Mouse (Mus musculus) right cerebral cortex, postnatal 25 days (tissue): ENCODE measurements at regions not wholly inside any gene's neighbourhood (a gene's known extent, or its start where the extent isn't known, plus 50 kb on each side); places are given as distances from the start of the nearest gene placed in this dataset.
A peak's percentile ranks its signal among the peaks of the same experiment; 100 is the strongest.

Experiments used
- DNase-seq: peaks from one replicate; pipeline ENCODE4 v3.0.0; 2022

DNA sequence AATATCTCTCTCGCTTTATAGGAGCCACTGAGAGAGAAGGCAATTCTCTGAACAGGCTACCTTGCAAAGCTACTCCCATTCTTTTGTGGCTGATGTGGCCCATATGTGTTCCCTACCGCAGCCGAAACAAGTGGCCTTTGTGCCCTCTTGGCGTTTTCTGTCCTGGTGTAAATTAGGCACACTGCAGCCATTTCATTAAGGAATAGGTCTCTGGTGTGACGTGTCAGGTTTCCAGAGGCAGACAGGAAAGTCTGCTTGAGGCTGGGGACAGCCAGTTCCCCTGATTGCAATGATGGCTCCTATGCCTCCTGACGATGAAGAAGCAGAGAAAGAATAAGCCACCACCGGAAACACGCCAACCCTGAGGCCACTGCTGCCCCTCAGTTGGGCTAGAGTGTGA lies 59.3 kb upstream of the Bcor start:
- no peak for DNase-seq

DNA sequence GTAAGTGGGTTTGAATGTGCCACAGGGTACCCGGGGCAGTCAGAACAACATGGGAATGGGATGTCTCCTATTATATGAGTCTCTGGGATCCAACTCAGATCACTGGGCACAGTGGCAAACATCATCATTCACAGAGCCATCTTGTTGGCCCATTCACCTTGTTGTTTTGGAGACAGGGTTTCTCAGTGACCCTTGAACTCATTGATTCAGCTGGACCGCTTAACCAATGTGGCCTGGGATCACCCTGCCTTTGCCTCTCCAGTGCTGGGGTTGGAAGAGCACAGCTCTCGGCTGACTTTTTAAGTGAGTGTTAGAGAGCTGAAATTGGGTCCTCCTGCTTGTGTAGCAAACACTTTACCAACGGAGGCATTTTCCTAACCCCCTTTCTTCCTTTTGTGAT lies 64.2 kb upstream of the Bcor start:
- no peak for DNase-seq

DNA sequence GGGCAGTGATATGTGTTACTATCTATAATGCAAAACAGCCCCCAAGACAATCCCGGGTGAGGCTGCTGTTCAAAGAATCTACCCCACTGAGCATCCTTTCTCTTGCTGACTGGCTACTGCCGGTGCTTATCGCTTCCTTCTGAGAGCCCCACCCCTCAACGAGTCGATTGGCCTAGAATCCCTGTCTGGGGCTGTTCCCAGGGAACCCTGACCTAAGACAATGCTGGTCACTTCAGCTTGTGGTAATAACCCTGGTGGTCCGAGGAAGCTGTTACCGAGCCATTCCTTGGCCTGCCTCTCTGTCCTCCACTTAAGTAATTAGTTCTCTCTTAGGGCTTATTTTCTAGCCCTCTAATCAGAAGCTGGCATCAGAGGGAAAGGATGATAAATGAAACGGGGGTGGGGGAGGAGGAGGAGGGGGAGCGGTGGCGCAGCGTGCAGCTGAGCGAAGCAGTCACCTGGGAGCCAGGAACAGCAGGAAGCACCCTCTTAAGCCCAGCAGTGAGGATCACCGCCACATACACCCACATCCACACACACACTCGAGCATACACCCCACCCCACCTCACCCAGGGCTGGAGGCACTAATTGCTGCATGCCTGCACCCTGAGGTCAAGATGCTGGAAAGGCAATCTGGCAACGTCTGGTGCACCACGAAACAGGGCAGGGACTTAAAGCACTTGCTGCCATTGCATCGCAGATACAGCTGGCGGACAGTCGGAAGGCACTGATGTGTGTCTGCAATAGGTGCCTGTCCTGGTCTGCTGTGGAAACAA lies 65.1 kb upstream of the Bcor start:
- DNase-seq, result no peak

DNA sequence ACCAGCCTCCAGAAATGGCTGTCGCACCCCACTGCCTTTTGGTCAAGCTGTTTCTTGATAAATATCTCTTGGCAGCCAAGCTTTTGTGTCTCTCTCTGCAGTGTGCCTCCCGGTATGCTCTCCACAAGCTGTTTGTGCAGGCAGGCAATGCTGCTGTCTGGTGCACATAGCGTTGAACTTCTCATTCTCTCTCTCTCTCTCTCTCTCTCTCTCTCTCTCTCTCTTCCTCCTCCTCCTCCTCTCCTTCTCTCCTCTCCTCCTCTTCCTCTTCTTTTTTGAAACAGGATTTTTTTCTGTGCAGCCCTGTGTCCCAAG lies 65.7 kb upstream of the Bcor start:
- no peak for DNase-seq

DNA sequence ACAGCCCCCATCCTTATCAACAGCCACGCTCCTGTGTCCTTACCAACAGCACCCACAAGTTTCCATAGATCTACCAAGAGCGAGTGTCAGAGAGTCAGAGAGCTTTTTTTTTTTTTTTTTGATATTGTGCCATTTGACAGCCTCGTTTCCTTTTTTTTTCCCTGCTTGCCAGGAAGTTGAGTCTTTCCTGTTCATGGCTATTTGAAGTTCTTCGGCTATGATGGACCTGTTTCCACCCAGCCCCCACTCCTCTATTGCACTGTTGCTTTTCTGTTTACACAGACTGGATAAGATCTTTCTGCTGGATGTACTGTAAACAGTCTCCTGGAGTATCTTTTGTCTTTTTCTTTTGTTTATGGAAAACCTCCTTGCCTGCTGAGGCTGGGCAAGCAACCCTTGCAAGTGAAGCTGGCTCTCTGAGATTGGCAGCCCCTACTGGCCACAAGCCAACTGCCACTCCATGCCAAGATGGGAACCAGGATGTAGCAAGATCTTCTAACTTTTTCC lies 80.4 kb upstream of the Bcor start:
- no peak for DNase-seq

DNA sequence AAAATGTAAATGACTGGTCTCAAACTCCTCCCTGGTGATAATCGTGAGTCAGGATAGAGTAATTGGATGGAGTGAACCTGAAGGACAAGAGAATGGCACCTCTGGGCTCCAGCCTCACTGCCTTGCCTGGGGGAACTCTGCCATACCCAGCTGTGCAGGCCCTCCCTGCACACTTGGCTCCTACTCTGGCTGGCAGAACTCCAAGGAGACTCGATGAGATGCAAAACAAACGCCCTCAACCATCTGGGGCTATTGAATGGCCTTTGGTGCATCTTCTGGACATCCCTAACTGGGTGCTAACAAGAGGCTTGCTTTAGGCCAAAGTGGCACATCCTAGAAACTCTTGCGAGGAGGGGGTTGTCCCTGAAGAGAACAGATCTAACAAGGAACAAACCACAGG lies 81.6 kb upstream of the Bcor start:
- no peak for DNase-seq

DNA sequence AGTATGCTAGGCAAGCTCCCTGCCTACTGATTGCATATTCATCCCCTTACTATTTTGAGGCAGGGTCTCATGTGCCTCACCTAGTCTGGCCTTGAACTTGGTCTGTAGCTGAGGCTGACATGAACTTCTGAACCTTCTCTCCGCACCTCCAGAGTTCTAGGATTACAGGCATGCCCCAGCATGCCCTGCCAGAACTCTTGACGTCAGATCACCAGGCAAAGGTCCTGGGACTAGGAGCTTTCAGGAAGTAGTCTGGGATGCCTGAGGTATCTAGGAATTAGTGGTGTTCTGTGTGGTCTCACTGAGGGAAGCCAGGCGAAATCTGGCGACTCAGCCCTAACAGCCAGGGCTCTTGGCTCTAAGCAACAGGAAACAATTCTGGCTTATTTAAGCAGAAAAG lies 88.9 kb upstream of the Bcor start:
- no peak for DNase-seq

DNA sequence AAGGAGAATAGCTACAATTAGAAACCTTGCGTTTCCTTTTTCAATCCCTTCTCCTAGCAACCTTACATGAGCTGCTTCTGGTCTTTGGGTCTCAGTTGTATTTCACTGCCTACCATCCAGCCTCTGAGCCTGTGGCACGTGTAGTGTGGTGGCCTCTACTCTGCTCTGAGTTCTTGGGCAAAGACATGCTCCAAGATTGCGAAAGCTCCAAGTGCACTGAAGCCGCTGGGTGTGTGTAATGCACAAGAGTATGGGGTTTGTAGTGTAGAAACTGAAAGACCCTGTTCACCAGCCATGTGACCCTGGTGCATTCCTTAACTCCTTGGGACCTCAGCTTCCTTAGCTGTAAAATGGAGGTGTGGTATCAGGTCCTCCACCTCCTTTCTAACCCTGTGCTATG lies 89.8 kb upstream of the Bcor start:
- DNase-seq, result no peak

DNA sequence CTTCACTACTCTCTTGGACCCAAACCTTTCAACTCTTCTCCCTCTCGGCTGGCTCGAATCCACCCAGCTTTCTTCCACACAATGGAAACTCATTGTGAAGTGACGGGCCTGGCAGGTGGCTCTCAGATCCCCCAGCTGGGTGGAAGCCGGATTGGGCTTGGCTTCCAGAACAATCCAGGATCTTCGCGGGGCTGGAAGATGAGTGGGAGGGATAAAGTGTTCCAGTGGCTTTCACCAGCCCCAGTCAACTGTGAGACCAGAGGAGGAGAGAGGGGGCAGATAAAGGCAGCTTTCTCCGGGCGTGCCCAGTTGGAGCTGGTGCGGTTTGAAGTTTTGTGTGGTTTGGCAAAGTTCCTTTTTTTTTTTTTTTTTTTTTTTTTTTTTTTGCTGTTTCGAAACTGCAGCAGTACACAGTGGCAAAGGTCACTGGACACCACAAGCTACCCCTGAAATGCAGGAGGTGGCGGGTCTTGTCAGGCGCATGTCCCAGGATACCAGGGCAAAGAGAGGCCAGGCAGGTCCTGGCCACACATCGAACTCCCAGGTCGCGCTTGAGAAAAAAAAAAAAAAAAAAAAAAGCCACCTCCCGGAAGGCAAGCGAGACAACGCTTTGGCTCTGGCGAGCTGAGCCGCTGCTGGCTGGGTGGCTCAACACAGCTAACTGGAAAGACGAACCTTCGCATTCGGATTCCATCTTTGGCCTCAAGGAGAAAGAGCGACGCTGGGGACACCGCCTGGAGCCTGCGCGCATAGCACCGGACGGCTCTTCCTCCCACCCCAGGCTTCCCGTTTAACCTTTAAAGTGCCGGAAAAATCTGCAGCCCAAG lies 91.9 kb upstream of the Bcor start:
- no peak for DNase-seq

DNA sequence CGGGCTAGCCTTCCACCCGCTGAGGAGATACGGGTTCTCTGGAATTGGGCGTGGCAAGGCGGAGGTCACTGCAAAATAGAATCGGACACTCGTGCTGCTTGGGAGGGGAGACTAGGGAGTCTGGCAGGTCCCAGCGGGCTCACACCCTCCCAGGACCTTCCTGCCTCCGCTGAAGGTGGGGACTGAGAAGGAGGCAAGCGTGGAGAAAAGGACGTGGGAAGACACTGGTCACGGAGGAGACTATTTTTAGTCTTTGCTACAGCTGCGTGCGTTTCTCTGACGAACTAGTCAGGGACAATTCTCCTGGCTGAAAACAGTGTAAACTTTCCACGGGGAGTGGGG lies 92.5 kb upstream of the Bcor start:
- DNase-seq, result peak; percentile 36

DNA sequence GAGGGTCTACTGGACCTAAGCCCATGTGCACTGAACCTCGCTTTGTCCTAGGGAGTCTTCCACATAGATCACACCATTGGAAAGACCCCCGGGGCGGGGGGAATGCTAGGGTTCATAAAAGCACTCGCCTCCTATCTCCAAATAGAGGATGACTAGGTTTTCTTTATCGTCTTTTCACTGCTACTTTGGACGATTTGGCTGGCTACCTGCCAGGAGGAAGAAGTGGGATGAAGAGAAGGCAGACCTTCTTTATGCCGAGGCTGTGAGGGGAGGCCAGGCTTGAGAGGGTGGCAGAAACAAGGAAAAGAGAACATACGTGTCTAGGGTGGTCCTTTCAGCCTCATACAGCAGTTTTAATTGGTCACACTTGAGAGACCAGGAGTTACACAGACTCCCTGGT lies 96.6 kb upstream of the Bcor start:
- no peak for DNase-seq

DNA sequence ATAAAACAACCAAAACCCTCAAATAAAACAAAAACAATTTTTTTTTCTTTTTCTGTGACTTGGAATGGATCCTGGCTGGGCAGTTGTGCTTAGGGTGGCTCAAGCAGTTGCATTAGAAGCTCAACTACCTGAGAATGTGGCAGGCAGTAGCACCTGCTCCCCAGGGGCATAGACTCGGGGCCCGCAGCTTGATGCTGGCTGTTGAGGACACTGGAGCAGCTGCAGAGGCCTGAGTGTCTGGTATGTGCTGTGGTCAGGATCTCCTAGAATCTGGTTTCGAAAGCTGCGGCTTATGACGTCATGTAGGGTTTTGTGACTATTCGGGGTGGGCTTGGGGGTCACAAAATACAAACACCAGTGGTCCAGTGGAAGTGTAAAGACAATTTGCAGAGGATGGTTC lies 103.7 kb upstream of the Bcor start:
- no peak for DNase-seq

DNA sequence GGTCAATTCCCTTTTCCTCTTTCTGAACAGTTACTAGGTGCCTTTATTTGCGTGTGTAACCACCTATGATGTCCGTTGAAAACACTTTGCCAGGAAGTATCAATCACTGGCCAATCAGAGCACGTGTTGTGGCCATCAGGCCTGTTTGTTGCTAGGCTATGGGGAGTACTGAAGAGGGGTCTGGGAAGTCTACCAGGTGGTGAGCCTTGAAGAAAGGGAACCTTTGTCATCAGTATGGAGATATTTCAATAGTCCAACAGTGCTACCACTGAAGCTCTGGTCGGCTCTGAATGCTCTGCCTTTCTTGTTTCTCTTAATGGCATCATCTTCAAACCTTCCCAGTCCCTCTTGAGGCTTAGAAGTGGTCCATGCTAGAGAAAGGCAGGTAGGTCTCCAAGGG lies 124.6 kb upstream of the Bcor start:
- DNase-seq, result no peak

DNA sequence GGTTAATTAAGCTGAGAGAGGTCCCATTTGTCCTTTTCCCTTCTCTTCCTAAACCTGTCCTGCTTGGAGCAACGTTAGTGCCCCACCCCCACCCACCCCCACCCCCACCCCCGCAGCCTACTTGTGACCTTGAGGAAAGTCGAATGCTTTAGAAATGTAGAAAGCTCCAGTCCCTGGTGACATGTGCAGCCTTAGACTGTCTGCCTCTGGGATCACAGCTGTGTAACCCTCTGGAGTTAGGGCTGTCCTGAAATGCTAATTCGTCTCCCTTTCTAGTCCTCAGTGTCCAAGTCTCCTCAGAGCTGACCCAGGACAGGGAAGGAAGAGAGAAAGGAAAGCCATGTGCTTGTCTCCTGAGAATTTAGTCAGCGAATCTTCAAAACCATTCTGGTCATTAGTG lies 125.0 kb upstream of the Bcor start:
- DNase-seq, result no peak

DNA sequence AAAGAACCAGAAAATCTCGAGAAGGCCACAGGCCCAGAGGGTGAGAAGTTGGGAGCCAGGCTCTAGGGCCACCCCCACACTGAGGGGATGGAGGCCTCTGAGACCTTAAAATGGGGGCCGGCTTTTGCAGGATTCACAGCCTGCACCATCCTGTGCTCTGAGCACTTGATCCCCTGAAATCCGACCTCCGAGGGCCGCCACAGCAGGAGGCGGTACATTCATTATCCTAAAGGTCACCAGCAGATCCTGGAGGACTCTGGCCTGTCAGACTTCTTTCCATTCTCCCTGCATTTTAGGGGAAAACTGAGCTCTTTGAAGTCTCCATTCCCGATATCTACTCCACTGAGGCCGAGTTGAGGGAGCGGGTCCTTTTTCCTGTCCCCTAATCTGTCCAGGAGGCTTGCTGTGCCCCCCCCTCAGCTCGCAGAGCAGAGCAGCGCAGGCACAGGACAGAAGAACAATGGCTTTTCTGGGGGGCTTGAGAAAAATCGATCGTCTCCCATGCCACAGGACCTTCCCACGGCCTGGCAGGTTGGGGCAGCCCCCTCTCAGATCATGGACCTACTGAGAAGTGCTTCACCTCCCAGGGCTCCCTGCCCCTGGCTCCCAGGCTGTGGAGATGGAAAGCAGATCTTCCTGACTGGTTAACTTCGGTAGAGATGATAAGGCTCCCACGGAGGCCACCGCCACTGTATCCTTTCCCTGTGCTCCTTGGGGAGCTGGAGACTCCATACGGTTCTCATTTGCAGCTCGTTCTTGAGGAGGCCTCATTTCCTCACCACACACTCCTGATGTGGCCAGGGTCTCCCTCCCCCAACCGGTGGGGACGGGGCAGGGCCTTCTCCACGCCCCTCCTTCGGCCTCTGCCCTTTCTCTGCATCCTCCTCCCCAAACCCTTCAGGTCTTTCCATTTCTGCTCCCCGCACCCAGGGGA lies 126.1 kb upstream of the Bcor start:
- no peak for DNase-seq

DNA sequence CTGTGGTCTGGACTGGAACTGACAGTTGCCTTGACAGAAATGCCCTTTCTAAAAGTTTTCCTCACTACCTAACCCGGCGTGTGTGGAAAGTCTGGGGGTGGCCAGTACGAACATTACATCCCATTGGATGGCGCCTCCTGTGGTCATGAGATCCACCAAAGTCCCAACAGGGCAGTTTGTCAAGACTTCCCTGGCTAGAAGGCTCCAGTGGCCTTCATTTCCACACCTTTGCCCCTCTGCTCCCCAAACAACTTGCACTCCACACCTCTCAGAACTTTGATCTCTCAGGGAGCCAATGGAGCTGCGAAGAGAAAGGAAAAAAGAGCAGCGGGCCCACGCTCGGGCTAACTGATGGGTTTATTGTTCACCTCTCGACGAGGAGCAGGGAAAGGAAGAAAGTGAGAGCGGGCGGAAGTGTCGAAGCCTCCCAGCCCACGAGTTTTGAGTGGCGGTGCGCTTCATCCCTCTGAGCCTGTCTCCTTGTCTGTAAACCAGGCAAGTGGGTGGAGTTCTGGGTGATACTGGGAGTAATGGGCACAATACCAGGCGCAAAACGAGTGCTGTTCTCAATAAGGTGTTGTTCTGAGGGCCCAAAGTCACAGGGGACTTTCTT lies 126.9 kb upstream of the Bcor start:
- no peak for DNase-seq

DNA sequence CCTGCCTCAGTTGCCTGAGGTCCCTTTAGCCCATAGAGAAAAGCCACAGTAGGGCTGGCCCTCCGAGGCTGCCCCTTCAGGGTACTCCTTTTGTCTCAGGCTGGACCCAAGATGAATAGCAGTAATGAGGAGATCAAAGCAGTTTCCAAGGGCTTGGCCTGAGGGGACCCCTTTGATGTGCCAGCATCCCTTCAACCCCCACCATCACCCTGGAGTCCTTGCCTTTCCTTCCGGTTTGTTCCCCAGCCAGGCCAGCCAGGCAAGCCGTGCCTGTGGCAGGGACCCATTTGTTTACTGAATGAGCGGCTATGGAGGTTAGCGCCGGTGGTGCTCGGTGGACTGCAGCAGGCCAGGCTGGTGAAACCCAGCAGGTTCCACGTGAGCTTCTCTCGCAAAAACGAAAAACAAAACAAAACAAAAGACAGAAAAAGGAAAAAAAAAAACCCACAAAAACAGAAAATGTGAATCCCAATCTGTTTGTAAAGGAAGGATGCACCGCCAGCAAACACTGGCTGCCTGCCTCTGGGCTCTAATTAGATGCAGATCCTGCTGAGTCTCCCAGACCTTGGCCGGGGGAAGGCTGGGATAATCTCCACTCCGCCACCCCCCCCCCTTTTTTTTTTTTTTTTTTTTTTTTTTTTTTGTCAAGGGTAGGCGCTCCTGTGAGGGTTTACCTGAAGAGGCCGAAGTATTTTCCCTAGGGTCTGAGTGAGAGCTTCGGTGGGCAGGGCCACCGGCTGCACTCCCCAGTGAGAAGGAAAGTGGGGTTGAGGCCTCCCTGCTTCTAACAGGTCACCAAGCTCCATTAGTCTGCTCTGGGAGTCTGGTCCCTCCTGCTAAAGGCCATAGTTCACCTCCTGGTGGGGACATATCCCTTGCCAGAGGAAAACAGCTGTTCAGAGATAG lies 127.8 kb upstream of the Bcor start:
- DNase-seq, result no peak

DNA sequence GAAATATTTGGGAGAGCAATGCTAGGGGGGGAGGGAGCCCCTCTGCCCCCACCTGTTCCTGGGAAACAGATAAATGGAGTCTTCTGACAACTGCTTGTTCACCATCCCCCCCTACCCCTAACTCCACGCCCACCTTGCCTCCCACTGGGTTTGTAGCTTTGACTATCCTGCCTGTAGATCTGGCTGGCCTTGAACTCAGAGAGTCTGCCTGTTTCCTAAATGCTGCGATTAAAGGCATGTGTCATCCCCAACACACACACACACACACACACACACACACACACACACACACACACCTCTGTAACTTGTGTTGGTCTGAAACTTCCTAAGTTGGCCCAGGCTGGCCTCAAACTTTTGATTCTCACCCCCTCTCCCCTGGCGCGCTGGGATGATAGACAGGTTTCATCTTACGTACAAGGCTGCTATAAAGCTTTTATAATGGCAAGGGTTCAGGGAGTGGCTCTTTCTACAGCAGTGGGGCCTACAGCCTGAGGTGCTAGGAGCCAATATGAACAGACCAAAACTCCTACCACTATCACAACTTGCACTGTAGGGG lies 128.5 kb upstream of the Bcor start:
- DNase-seq, result no peak

DNA sequence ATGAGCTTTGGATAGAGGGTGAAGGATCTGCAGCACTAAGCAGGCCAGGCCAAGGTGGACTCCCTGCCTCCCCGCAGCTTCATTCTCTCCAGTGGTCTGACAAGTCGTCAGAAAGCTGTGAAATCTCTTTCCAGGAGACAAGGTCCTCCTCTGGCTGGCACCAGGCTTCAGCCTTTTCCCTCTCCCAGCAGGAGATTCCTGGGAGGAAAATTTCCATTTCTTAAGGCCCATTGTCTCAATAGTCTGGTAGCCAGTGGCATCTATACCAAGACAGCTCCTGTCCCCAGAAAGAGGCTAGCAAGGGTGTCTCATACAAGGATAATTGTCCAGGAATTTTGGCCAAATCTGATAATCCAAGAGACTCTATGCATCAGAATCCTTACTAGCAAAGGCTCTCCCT lies 133.0 kb upstream of the Bcor start:
- no peak for DNase-seq

DNA sequence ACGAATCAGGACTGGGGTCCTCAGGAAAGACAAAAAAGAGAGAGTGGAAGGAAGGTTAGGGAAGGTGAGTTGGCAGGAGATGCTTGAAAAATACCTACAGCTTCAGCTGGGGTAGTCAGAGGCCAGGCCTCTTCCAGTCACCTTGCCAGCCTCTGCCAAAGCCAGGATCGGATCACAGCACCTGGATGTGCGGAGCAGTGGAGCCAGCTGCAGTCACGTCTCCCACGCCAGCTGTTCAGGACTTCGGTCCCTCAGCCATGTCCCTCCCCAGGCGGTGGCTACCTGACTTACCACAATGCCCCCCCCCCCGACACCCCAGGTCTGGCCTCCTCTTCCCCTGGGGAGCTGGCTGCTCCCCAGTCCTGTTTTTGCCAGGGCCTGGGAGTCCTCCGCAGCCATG lies 134.3 kb upstream of the Bcor start:
- DNase-seq, result no peak

DNA sequence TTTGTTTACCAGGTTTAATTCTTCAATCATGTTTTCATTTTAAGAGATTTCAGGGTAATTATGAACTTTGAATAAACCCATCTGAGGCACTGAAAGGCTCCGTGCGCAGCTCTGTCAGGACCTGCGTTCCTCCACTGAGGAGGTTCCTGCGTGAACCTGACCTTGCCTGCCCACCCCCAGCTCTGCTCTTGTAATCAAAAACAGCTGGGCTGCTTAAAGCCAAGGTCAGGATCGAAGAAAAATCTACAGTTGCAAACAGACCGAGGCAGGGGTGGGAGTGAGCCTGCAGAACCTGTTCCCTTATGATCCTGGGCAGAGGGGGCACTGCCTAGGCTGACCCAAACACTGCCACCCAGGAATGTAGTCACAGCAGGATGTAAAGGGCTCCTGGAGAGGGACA lies 134.8 kb upstream of the Bcor start:
- DNase-seq, result no peak
